Mouse (Mus musculus) C2C12 (cell line): ENCODE data around the gene Lrp4.

Source experiments
- CEBPB ChIP-seq: IDR thresholded peaks from one replicate; pipeline ENCODE4 v1.6.1; 2011; ENCODE audit warnings: low read depth, mild to moderate bottlenecking, control low read depth, moderate library complexity
- CTCF ChIP-seq: IDR thresholded peaks from one replicate; pipeline ENCODE4 v1.5.1; 2011; ENCODE audit not compliant: control insufficient read depth, insufficient read depth, insufficient read length
- MAX ChIP-seq: IDR thresholded peaks from one replicate; pipeline ENCODE4 v1.6.1; 2011; ENCODE audit warnings: mild to moderate bottlenecking, control low read depth
- MYOD1 ChIP-seq: IDR thresholded peaks from one replicate; pipeline ENCODE4 v1.6.1; 2011; ENCODE audit warnings: low read depth; ENCODE audit not compliant: control insufficient read depth, insufficient read length
- MYOG ChIP-seq: IDR thresholded peaks from one replicate; pipeline ENCODE4 v1.6.1; 2011; ENCODE audit not compliant: control insufficient read depth, insufficient read length; ENCODE audit errors: extremely low read depth
- USF1 ChIP-seq: IDR thresholded peaks from one replicate; pipeline ENCODE4 v1.6.1; 2011; ENCODE audit warnings: low read depth, mild to moderate bottlenecking, control low read depth, moderate library complexity

DNA sequence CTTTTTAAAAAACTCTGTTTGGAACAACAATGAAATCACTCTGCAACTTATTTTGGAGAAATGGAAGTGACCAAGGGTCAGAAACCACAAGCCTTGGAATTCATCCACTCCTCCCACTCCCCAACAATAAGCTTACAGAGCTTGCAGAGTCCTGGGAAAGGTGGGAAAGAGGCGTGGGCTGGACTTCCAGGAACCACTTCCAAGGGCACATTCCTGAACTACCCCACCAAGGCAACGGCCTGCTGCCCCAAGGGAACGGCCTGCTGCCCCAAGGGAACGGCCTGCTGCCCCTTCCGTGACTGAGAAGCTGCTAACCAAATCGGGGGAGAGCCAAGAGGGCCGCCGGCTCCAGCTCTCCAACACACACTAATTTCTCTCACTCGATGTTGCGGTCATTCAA is 18.0 kb upstream of the Lrp4 start:
- TF ChIP-seq CTCF (no peak), CEBPB (no peak), MYOG (no peak), MYOD1 (no peak), USF1 (no peak), MAX (no peak)
